Mouse (Mus musculus) thymus, postnatal 0 days (tissue): Measurements from ENCODE around the gene Wdr90. TPM values are rescaled to one million over a fixed set of nuclear protein-coding genes. Genes with fewer than 3 reads are reported as not detected.

Source experiments
- DNase-seq: peaks from one replicate; pipeline ENCODE4 v3.0.0-alpha.2; 2015; ENCODE audit warnings: low spot score
- polyA plus RNA-seq: library from polyadenylated mRNA; unstranded; fragments of >200 nt; fragmentation: Nextera tagmentation; extraction: Ambion mirVana; gene quantifications from 2 replicates; pipeline ENCODE4 v1.2.1, GENCODE M21; 2015

Gene Wdr90
- 9.8 and 10.1 TPM in 2 replicates for polyA plus RNA-seq

- DNase-seq = peak; percentile 95
These were observed at the start of gene Wdr90 for GRCm38 (mm10) chr17:25860832-25861703. Gene Wdr90 (minus strand): TSS chr17:25861501.

DNA sequence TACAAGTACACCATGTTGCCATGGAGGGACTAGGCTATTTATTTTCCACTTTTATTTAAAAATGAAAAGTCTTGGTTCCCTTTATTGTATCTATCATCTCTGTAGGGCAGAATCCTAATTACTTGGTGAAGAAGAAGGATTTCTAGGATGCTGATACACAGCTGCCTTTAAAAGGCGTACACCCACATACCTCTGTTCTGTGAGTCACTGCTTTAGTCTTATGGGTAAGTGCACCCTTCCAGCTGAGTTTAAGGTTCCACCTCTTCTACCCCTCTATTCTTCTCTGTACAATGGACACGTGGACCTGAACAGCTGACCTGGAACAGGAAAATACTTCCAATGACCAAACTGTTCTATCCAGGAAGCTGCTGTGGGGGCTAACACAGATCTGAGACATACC, 46.3 kb upstream of the Wdr90 start:
- DNase-seq = no peak

GRCm38 (mm10) chr17:25903061-25903460, 41.8 kb upstream of the Wdr90 start:
- no peak for DNase-seq

DNA sequence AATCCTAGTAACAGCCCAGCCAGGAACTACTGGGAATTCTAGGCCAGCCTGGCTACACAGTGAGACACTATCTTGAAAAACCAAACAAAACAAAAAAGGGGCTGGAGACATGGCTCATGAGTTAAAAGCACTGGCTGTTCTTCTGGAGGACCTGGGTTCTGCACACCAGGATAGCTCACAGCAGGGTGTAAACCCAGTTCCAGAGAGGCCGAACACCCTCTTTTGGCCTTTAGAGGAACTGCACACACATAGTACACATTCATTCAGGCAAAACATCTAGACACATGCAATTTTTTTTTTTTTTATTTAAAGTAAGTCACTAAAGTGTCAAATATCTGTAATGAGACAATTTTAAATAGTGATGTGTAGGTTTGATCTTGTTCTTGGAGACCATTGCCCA, 38.9 kb upstream of the Wdr90 start:
- DNase-seq = no peak

DNA sequence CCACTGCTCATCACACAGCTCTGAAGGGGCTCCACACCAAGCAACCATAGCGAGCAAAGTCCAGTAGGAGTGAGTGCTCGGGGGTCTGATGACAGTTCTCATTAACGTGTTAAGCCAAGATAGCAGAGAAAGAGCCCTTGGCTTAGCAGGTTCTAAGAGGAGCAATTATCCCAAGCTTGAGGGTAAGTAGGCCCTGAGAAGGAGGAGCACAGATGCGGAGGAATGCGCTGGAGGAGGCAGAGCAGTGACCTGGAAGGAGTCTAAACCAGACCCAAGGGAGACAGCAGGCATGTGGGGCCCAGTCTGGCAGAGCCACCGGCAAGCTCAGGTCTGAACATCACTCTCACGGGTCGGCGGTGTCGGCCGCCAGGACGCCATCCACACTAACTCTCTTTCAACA, 34.6 kb upstream of the Wdr90 start:
- no peak for DNase-seq

DNA sequence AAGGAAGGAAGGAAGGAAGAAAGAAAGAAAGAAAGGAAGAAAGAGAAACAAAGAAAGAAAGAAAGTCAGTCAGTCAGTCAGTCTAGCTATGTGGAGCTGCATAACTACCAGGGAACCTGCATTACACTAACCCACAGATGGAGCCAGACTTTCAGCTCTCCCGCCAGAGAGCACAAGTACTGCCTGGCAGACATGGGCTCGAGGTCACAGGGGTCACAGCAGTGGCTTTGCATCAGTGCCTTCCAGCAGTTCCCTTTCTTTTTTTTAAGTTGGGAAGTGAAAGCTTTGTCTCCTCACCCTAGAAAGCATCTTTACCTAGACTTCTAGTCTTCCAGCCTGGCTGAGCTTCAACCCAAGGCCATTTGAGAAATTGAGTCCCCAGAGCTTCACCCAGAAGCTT, 34.1 kb upstream of the Wdr90 start:
- DNase-seq = no peak

GRCm38 (mm10) chr17:25893975-25894617, 32.8 kb upstream of the Wdr90 start:
- peak; percentile 78 for DNase-seq

DNA sequence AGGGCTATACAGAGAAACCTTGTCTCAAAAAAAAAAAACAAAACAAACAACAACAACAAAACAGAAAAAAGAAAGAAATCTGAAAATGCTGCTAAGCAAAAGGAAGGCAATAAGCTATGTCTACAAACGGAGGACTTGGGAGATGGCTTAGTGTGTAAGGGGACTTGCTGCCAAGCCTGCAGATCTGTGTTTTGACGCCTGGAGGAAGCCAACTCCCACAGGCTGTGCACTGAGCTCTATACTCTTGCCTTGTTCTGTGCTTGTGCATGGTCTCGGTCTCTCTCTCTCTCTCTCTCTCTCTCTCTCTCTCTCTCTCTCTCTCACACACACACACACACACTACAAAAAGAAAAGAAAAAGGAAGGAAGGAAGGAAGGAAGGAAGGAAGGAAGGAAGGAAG, 27.5 kb upstream of the Wdr90 start:
- no peak for DNase-seq

DNA sequence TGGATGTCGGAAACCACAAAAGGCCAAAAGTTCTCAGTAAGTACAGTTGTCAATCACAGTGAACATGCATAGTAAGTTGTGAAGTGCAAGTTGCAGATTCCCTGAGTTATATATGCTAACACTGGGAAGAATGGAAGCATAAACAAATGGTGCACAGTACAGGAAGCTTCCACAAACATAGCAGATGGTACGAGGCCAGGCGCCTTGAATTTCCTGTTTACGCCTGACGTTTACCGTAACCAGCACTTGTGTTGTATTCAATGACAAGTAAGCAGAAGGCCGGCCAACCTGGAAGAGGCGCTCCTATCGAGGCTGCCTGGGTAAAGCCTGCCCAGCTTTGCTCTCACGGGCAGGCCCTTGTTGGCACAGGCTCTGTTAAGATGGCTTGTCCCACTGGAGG, 26.2 kb upstream of the Wdr90 start:
- no peak for DNase-seq

- DNase-seq = no peak
These were observed 25.5 kb upstream of the Wdr90 start for GRCm38 (mm10) chr17:25886806-25887205.

GRCm38 (mm10) chr17:25885636-25886035, 24.3 kb upstream of the Wdr90 start:
- peak; percentile 45 for DNase-seq

DNA sequence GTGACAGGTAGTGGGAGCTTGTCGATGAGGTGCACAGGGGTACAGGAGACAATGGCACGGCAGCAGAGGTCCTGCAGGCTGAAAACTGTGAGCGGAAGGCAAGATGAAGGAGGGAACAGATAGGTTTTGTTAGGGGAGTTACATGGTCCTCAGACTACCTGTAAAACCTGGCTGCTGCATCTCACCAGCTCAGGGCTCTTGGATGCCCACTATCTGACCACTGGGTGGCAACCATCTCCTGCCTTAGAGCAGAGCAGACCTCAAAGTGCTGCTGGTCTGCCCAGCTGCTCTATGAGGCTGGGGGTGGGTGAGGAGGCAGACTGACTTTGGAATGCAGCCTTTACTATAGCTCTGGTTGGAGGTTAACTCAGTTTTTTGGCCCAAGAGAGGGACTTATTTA, 22.5 kb upstream of the Wdr90 start:
- no peak for DNase-seq

DNA sequence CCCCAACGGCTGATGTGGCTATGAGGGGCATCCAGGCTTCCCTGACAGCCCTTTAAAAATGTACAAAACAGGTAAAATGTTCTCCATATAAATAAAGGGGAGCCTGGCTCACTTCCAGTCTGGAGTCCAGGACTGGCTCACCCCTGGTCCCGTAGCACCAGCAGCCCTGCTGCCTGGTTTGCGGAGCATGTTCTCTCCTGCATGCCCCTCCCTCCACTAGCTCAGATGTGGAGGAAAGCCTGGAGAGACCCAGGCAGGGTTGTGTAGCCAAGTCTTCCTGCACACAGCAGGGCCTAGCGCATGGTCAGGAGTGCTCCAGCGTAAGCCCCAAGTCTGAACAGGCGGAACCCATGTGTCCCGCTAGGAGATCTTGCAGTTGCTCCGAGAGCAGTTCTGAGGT, 22.0 kb upstream of the Wdr90 start:
- no peak for DNase-seq

- DNase-seq = no peak
These were observed 21.0 kb upstream of the Wdr90 start for GRCm38 (mm10) chr17:25882306-25882705.

DNA sequence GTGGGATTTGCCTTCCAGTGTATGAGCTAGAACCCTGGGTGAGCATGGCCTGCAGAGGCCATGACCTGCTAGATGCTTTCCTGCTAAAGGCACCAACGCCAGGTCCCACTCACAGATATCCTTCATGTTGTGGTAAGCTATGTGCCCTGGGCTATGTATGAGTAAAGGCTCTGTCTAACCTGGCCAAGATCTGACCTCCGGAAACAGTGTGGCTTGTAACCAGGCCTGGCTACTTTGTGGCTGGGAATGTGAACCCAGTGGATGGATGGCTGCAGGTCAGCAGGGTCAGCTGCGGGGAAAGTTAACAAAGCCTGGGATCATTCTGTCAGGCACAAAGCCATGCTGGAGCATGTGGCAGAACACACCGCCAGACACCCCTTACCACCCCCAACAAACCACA, 20.4 kb upstream of the Wdr90 start:
- DNase-seq = no peak

GRCm38 (mm10) chr17:25880913-25881641, 19.8 kb upstream of the Wdr90 start:
- no peak for DNase-seq

- DNase-seq = no peak
These were observed 19.1 kb upstream of the Wdr90 start, which contains the start of gene Wfikkn1 for GRCm38 (mm10) chr17:25880196-25880910. Gene Wfikkn1 (minus strand): TSS chr17:25880858.

- DNase-seq = no peak
These were observed 18.4 kb upstream of the Wdr90 start for GRCm38 (mm10) chr17:25879750-25880149.

DNA sequence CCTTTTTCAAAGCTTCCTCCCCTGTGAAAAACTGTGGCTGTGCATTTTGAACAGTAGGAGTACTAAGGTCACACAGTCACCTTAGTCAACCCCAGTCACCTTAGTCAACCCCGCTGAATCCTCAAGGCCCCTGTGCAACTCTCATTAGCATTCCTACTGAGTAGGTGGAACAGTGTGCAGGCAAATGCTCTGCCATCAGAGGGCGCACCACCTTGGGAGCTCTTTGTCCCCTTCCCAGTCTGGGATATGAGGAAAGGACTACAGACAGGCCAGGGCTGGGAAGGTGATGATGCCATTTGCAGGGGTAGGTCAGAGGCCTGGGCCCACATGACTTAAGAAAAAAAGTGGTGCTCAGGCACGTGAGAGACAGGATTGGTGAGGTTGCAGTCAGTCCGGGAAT, 18.0 kb upstream of the Wdr90 start:
- no peak for DNase-seq

DNA sequence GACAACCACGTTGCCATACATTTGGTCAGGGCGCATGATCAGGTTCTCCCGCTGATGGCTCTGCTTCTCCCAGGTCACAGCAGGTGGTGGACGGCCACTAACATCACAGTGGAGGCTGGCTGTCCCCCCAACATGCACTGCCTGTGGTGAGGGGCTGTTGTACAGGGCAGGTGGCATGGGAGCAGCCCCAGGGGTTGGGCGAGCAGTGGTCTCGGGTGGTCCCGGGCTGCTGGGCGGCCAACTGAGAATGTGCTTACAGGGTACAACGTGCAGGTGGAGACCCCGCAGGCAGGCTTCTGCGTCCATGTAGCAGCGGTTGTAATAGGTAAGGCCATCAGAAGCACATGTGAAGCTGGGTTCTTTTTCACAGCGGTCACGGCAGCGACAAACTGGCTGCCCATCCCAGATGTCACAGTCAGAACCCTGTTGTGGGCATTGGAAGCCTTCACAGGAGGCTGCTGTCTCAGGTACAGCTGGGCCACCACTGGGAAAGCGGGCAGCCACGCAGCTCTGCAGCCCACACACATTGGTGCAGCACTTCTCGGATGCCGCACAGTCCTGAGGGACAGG, 17.4 kb upstream of the Wdr90 start:
- no peak for DNase-seq
